Mouse (Mus musculus): Measurements from ENCODE around the gene Tbx6.

Tbx6 gene

GRCm38 (mm10) chr7:126780971-126781635 is at the start of gene Tbx6:
TSS of gene Tbx6 (plus strand) at chr7:126781483.
- no peak for DNase-seq (ENCODE audit: low spot score)

GRCm38 (mm10) chr7:126736122-126736521 is 45.2 kb upstream of the Tbx6 start:
- DNase-seq (ENCODE audit: low spot score) = no peak

GRCm38 (mm10) chr7:126739551-126739950 is 41.7 kb upstream of the Tbx6 start:
- DNase-seq (ENCODE audit: low spot score) = no peak

GRCm38 (mm10) chr7:126740132-126740735 is 41.0 kb upstream of the Tbx6 start:
- DNase-seq (ENCODE audit: low spot score) = no peak

GRCm38 (mm10) chr7:126740977-126741376 is 40.3 kb upstream of the Tbx6 start:
- DNase-seq (ENCODE audit: low spot score) = no peak

- no peak for DNase-seq (ENCODE audit: low spot score)
Measured at GRCm38 (mm10) chr7:126741452-126741851, 39.8 kb upstream of the Tbx6 start.

GRCm38 (mm10) chr7:126741964-126742482 is 39.3 kb upstream of the Tbx6 start:
- DNase-seq (ENCODE audit: low spot score) = no peak

GRCm38 (mm10) chr7:126746066-126746465 is 35.2 kb upstream of the Tbx6 start:
- DNase-seq (ENCODE audit: low spot score) = peak; percentile 46

GRCm38 (mm10) chr7:126746798-126747197 is 34.5 kb upstream of the Tbx6 start:
- DNase-seq (ENCODE audit: low spot score) = no peak

- DNase-seq (ENCODE audit: low spot score) = no peak
Measured at GRCm38 (mm10) chr7:126748824-126749223, 32.5 kb upstream of the Tbx6 start.

- no peak for DNase-seq (ENCODE audit: low spot score)
Measured at GRCm38 (mm10) chr7:126749582-126750343, 31.5 kb upstream of the Tbx6 start.

- DNase-seq (ENCODE audit: low spot score) = peak; percentile 84
Measured at GRCm38 (mm10) chr7:126754866-126755265, 26.4 kb upstream of the Tbx6 start.

GRCm38 (mm10) chr7:126758539-126758938 is 22.7 kb upstream of the Tbx6 start:
- DNase-seq (ENCODE audit: low spot score) = no peak

- DNase-seq (ENCODE audit: low spot score) = peak; percentile 91
Measured at GRCm38 (mm10) chr7:126759050-126759671, 22.1 kb upstream of the Tbx6 start, which contains the start of gene Mapk3. TSS of gene Mapk3 (plus strand) at chr7:126759601.

GRCm38 (mm10) chr7:126759672-126760390 is 21.5 kb upstream of the Tbx6 start:
- no peak for DNase-seq (ENCODE audit: low spot score)

- DNase-seq (ENCODE audit: low spot score) = peak; percentile 94
Measured at GRCm38 (mm10) chr7:126760391-126760802, 20.9 kb upstream of the Tbx6 start.

GRCm38 (mm10) chr7:126760956-126761355 is 20.3 kb upstream of the Tbx6 start:
- no peak for DNase-seq (ENCODE audit: low spot score)

GRCm38 (mm10) chr7:126761529-126762067 is 19.7 kb upstream of the Tbx6 start:
- peak; percentile 49 for DNase-seq (ENCODE audit: low spot score)

- DNase-seq (ENCODE audit: low spot score) = no peak
Measured at GRCm38 (mm10) chr7:126762471-126763008, 18.7 kb upstream of the Tbx6 start.

- DNase-seq (ENCODE audit: low spot score) = no peak
Measured at GRCm38 (mm10) chr7:126765540-126765939, 15.7 kb upstream of the Tbx6 start.

- no peak for DNase-seq (ENCODE audit: low spot score)
Measured at GRCm38 (mm10) chr7:126766201-126766600, 15.1 kb upstream of the Tbx6 start, which contains the start of gene Gdpd3. TSS of gene Gdpd3 (plus strand) at chr7:126766334.
